Mouse (Mus musculus) layer of hippocampus, adult 9-10 months (tissue): Measurements from ENCODE around the gene Glg1.
"Not testable (repeated sequence)": the region's sequence is repeated elsewhere in the genome, so short reads cannot be mapped to it uniquely, and the experiment has no call there.

Experiments
- DNase-seq: peaks from one replicate; pipeline ENCODE4 v3.0.0; 2022; ENCODE audit warnings: low spot score

Gene Glg1

DNA sequence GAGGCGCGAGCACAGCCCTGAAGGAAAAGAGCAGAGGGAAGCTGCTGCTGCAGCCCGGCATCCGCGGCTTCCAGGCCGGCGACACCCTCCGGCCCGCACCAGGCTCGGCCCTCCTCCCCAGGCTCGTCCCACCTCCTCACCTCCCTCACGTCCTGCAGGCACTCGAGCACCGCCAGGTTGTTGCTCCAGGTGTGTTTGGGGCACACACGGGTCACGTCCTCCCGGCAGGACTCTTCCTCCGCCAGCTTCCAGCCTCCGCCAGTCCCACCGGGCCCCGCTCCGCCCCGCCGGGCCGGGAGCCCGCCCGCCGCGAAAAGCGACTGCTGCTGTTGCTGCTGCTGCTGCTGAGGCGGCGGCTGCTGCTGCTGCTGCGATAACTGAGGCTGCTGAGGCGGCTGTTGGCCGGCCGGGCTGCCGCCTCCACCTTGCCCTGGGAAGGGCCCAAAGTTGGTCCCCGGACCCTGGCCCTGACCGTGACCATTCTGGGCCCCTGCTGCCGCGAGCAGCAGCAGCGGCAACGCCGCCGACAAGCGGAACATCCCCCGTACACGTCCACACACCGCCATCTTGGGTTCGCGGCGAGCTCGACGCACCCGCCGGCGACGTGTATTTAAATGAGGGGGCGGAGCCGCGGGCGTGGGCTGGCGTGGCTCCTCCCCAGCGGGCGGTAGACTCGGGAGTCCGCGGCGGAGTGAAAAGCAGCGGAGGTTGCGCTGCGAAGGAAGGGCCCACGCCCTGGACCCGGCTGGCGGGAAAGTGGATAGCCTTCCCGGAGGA, at the start of gene Glg1:
Glg1 (minus strand) TSS at position 586 of the 777 bp plus-strand sequence.
- peak; percentile 78 for DNase-seq

DNA sequence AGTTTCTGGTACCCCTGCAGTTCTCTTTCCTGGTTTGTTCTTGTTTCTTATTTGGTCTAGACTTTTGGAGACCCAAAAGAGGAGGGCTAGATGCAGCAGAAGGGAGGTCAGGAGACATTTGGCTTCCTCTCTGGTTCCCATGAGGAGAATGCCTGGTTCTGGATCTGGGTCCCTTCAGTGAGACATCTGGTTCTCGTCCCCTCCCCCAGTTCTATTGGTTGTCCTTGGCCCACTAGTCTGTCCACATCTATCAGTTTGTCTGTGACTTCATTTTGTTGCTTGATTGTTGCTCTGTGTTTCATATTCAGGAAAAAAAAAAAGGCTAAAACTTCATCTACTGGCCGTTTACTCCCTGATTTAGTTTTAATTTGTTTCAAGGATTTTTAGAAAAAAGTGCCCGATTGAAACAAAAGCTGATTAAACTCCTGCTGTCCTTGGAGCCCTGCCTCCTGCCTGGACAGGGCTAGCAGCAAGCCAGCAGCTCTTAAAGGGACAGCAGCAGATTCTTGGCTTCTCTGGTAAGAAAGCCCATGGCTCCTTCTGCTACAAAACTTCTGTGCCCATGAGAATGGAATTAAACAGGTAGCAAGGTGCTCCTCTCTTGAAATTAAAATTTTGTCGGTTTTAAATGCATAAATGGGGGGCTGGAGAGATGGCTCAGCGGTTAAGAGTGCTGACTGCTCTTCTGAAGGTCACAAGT, 46.2 kb upstream of the Glg1 start:
- DNase-seq, result no peak

DNA sequence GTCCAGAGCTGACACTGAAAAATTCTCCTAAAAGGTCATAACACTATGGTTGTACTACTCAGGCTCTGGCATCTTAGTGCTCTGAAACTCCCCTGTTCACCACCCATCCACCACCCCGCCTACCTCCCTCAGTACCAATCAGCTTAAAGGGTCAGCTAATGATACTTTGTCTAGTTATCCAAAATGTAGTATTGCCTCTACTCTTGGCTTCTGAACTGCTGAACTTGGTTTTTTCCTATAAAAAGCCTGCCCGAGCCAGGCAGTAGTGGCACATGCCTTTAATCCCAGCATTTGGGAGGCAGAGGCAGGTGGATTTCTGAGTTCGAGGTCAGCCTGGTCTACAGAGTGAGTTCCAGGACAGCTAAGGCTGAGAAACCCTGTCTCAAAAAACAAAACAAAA, 45.3 kb upstream of the Glg1 start:
- no peak for DNase-seq

DNA sequence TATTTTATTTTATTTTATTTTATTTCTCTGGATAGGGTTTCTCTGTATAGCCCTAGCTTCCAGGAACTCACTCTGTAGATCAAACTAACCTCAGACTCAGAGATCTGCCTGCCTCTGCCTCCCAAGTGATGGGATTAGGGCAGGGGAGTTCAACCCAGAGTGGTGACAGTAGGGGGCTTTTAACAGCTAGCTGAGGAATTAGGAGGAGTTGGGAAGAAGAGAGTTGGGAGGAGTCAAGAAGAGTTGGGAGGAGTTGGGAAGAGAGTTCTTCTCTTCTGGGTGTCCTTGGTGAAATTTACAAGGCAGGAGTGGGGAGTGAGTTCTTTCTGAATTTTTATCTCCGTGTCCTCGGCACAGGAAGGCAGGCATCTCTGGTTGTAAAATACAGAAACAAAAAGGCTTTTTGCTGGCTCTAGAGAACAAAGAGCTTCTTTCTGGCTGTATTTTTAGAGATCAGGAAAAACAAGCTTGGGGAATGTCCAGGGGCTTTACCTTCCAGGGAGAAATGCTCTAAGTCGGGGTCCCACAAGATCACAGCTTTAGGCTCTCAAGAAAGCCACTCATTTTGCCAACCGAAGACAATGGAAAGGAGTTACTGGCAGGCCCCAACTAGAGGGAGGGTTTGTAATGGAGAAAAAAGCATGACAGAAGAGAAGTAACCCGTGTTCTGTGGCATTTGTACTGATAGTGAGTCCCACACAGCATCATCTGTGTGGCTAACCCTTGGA, 44.2 kb upstream of the Glg1 start:
- not testable (repeated sequence) for DNase-seq

DNA sequence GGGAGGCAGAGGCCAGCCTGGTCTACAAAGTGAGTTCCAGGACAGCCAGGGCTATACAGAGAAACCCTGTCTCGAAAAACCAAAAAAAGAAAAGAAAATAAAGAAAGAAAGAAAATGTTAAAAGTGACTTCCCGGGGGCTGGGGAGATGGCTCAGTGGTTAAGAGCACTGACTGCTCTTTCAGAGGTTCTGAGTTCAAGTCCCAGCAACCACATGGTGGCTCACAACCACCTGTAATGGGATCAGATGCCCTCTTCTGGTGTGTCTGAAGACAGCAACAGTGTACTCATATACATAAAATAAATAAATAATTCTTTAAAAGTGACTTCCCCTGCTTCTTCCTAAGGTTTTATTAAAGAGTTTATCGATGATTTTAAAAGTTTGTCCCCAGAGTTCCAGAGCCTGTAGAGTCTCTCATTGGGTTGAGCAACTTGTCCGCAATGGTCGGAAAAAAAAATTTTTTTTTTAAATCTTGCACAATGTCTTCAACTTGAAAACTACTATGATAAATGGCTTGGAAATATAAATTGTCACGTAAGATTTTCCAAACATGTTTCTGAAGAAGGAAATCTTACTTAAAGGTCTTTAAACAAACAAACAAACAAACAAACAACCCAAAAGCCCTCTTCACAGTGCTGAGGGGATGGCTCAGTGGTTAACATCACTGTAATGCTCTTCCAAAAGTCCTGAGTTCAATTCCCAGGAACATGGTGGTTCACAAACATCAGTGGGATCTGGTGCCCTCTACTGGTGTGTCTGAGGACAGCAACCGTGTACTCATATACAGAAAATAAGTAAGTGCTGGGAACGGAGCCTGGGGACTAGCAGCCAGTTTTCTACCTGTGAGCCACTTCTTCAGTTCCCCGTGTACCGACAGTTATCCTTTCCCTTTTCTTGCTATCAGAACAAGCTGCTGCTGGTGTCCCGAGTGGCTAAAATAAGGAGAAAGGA, 41.9 kb upstream of the Glg1 start:
- DNase-seq, result no peak

DNA sequence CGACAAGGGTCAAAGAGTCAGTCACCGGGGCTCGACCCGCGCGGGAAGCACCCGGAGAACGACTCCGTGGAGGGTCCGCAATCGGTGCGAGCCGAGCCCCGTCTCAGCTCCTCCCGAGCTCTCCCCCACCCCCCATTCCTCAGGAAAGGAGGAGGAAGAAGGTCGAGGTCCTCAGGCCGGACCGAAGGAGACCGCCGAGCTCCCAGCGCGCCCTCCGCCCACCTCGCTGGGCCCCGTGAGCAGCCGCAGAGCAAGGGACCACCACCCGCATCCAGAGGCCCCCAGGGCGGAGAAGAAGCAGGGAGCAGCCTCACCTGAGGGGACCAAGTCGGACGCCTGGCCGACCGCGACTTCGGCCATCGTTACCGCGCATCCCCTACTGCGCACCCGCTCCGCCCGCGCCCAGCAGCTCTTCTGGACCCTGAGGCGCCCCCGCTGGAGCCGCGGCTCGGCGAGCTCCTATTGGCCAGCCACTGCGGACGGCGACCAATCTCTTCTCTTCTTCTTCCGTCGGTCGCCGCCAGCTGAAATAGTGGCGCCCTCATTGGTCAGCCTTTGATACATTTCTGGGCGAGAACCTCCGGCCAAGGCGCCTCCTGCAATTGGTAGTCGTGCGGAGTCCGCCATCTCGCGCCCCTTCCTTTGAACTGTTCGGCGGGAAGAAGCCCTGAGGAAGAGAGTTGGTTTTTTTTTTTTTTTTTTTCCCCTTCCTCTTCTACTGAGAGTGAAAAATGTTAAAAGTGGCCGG, 41.0 kb upstream of the Glg1 start, which contains the start of gene Rfwd3:
Rfwd3 (minus strand) TSS at position 402 of the 748 bp plus-strand sequence.
- DNase-seq, result peak; percentile 97

DNA sequence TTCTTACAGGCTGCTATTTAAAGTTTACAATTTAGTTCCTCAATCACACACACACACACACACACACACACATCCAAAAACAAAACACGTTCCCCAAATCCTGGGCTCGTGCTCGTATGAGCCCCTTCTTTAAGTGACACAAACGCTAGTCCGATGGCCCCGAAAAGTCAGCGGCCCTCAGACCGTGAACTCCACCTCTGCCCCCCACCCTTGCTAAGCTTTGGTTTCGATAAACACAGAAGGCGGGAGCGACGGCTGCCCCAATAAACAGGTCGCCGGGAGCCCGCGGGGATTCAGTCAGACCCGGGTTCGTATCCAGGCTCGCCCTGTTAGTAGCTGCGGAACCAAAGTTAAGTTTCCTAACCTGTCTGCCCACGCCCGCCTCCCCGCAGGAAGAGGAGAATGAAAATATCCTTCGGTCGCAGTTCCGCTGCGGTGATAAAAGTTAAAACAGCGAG, 40.4 kb upstream of the Glg1 start:
- no peak for DNase-seq

DNA sequence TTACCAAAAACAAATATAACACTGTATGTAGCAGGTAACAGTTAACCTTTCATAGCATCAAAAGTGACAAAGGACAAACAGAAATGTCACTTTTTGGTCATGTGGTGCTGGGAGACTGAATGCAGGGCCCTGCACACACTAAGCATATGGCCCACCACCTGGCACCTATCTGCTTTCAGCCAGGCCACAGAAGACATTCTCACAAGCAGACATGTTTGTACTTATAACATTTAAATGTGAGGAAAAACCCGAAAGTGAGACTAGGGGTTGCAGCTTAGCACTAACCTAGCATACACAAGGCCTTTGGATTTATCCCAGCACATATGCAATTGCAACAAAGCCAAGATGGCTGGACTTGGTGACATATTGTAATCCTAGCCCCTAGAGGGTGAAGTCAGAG, 39.0 kb upstream of the Glg1 start:
- DNase-seq, result no peak

DNA sequence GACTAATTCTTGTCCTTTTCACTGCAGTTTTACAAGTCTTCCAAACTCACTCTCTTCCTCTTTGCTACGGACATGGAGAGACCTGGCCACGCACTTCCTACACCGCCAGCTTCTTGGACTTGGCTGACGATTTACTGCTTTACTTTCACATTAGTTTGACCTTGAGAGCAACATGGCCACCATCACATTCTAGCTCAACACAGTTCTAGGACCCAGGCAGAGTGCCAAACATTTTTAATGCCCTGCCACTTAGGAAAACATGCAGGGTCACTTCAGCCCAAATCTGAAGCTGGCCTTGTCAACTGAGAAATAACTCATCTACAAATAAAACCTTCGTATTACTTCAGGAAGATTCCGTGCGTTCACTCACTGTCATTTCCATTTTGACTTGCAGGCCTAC, 32.7 kb upstream of the Glg1 start:
- no peak for DNase-seq

DNA sequence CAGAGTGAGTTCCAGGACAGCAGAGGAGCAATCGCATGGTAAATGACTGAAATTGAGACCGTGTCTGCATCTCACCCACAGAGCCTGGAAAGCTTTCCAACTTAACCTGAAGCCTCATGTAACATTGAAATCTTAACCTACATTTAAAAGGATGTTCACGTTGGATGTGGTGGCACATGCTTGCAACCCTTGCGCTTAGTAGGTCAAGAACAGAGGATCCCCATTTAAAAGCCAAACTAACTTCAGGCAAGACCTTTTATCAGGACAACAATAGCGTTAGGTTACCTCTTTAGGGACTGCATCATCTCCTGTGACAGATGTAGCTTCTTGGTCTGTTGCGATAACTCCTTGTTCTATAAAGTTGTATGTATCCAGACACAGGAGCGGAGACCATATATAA, 31.6 kb upstream of the Glg1 start:
- DNase-seq, result no peak

DNA sequence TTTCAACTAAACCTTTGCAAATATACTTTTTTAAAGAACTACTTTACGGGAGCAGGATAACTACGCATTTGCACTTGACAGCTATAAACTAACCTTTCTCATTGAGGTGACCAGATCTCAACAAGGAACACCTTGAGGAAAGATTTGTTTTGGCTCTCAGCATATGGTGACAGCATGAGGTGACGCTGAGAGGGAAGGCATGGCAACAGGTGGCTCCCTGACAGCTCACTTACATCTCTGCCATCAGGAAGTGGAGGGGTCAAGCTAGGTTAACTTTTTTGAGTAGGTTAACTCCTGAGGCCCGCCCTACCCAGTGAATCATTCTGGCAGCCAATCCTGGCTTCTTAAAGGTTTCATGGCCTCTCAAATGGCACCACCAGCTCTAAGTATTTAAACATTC, 26.6 kb upstream of the Glg1 start:
- DNase-seq, result no peak

DNA sequence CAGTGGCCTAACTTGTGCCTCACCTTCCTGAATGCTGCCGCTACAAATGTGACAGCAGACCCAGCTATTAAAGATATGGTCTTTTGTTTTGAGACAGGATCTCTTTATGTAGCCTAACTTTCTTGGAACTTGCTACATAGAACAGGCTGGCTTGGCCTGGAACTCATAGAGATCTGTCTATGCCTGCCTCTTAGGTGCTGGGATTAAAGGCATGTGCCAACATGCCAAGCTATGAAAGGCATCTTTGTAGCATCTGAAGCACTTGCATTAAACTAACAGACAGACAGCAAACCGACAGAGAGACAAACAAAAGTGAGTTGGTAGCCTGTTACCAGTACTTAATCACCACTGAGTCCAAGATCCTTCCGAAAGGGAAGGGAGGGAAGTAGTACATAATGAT, 23.1 kb upstream of the Glg1 start:
- no peak for DNase-seq

DNA sequence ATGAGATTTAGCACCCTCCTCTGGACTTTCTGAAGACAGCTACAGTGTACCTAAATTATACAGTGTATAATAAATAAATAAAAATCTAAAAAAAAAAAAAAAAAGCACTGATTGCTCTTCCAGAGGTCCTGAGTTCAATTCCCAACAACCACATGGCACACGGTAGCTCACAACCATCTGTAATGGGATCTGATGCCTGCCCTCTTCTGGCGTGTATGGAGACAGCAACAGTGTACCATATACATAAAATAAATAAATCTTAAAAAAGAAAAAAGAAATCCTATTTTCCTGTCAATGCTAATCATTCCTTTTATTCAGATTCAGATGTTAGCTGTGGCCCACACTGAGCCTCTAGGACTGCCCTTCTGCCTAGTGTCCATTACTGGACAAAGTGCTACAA, 9.3 kb upstream of the Glg1 start:
- no peak for DNase-seq

DNA sequence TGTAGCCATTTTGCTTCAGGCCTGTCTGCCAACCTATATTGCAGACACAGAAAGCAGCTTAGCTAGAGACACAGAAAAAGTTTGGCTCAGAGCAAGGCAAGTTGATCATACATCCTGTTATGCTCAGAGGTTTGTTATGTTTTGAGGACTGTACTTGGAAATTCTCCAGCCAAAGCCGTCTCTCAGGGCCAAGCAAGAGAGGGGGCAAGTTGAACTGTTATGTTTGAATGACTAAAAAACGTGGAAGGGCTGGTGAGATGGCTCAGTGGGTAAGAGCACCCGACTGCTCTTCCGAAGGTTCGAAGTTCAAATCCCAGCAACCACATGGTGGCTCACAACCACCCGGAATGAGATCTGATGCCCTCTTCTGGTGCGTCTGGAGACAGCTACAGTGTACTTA, 7.1 kb upstream of the Glg1 start:
- not testable (repeated sequence) for DNase-seq

DNA sequence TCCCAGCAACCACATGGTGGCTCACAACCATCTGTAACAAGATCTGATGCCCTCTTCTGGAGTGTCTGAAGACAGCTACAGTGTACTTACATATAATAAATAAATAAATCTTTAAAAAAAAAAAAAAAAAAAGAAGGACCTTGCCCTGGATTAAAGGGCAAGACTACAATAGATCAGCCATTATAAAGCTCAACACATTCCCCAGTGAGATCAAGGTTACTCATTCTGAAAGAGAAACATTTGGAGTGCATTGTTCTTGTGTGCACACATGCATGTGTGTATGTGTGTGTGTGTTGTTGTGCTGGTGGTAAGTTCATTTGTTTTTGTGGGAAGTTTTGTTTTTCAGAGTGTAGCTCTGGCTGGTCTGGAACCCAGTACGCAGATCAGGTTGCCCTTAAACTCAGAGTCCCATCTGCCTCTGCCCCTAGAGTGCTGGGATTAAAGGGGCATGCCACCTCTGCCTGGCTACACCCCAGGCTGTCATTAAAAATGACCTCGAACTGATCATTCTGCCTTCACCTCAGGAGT, 5.7 kb upstream of the Glg1 start:
- DNase-seq, result no peak

DNA sequence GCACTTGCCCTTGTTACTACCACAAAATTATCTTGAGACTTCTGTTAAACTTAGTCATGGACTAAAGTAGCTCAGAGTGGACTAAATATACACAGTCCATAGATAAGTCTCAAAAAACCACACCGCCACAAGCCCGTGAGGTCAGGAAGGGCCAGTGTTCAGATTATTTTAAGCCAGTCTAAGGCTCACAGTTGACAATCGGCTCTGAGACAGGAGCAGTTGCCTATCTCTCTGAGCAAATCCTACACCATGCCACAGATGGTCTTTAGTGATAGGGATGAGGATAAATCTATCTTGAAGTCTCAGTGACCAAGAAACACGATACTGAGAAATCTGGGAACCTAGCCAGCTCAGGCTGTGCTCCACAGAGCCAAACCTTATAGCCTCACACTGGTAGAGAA, 3.0 kb upstream of the Glg1 start:
- no peak for DNase-seq

DNA sequence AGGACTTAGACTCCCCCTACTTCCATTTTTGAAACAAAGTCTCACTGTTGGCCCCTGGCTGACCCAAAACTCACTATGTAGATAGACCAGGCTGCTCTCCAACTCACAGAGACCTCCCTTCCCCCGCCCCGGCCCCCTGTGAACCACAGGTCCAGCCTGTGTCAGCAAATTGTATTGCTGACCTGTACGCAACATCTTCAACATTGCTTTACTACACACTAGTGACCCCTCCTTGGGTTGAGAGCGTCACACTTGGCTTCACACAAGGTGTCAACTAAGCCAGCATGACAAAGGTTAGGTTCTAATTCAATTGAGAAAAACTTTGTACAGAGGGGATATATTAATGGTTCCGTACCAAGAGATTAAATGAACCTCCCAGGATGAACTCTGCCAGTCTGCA, 1.2 kb upstream of the Glg1 start:
- DNase-seq, result no peak

DNA sequence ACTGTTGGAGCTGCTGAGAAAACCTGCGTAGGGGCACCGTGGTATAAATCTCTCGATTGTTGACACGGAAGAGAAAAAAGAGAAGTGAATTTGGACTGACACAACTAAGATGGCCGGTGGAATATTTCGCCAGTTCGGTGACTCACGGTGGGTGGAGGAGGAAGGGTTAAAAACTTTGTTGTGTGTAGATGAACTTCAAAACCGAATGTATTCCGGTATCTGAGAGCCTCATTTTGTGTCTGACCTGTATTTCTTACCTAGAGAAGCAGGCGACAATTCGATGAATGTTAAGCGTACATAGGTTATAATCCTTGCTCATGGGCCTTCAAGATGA, 359 bp upstream of the Glg1 start:
- no peak for DNase-seq

DNA sequence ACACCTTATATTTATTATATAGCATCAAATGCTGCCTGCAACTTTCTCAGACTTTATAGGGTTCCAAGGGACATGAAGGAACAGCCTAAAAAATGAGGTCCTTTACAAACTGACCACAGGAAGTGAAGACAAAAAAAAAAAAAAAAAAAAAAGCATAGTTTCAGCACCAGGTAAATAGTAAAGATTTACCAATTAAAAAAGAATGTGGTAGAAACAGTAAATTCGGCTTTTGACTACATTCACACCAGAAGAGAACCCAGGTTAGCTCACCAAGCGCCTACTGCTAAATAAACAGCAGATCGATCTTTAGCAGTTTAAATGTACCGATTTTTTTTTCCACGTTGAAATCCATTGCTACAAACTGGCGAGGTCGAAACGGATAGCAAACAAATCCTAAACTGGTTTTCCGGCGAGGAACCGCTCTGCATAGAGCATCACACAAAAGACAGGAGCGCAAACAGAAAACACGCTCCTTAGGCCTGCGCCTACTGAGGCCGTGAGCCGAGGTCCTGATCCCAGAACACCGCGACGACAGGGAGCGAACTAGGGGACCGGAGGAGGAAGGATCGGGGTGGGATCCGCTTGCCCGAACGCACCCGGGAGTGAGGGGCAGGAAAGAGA, 896 bp downstream of the Glg1 start:
- peak; percentile 10 for DNase-seq

DNA sequence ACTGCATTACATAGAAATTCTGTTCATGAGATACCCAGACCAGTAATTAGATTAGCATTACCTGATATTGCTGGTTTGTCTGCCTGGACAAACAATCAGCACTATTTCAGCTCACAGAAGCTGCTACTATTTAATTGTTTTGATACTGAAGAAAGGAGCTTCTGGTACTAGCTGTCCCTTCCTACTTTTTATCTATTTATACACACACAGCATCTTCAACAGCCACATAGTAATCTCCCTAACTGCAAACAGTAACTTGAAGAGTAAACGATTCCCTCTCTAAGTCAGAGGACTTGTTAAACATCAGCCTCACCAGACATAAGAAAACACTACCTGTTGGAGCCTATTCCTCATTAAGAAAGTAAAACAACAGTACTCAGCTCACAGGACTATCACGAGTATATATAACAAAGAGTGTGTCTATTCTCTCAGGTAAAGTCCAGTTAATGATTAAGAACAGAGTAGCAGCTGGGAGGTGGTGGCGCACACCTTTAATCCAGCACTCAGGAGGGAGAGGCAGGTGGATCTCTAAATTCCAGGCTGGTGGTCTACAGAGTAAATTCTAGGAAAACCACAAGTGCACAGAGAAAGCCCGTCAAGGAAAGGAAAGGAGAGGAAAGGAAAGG, 6.4 kb downstream of the Glg1 start:
- no peak for DNase-seq
